Mouse (Mus musculus) bone marrow macrophage, adult 2 months (primary cell): Measurements from ENCODE around the gene Maml2.

Experiments
- CTCF ChIP-seq: IDR thresholded peaks from 2 replicates; pipeline ENCODE4 v1.5.1; 2012; ENCODE audit warnings: low read depth, mild to moderate bottlenecking, low read length, moderate library complexity
- POLR2A ChIP-seq: IDR thresholded peaks from 2 replicates; pipeline ENCODE4 v1.6.1; 2012; ENCODE audit warnings: mild to moderate bottlenecking, low read depth, low read length, borderline replicate concordance

DNA sequence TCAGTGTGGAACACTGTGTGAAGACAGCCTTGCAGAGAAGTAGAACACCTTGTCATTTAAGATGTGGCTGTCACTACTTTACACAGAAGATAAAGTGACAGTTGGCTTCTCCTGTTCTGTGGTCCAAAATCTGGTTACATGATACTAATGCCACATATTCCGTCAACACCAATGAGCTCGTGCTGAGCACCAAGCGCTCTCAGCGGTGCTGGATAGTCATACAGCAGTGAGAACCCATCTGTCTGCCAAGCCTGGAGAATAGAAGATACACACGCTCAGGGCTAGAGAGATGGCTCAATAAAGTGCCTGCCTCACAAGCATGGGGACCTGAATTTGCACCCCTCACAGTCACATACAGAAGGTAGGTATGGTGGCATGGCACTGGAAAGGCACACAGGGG lies 177.2 kb downstream of the Maml2 start:
- TF ChIP-seq CTCF: no peak
- no peak for TF ChIP-seq POLR2A
